Mouse (Mus musculus): ENCODE measurements around the gene Drosha. TPM values are rescaled to one million over a fixed set of nuclear protein-coding genes. Genes with fewer than 3 reads are reported as not detected.
A peak's percentile ranks its signal among the peaks of the same experiment; 100 is the strongest.

The Drosha gene
- polyA plus RNA-seq, 1 experiment from 2014 or later: 44.7 TPM

DNA sequence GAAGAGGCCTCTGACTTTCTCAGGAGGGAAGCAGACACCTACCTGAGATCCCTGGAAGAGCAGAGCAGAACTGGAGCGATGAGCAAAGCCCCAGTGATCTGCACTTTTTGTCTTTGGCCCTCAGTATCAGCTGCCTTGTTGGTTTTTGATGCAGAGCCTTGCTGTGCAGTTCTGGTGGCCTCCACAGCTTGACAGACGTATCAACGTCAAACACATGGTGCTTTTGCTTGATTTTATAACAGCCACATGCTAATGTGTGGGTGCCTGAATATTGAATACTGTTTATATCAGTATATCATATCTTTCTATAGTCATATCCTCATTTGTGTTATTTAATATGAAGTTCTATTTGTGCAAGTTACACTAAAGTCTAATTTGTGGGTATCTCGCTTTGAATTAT lies 19.5 kb upstream of the Drosha start:
- H3K4me3 ChIP-seq (replicated peaks): no peak overlapping the region
- 77% methylated on average over 4 of the region's 4 CpGs for WGBS
- ATAC-seq (replicated peaks; ENCODE audit: low FRiP score): no peak

GRCm38 (mm10) chr15:12807088-12807487 lies 17.5 kb upstream of the Drosha start:
- no peaks in the 10 kb centered on the region for H3K9me3 ChIP-seq (replicated peaks)
- H3K36me3 ChIP-seq: peaks cover 57% of the 10 kb centered on the region
- no peak for ATAC-seq (replicated peaks; ENCODE audit: low FRiP score)
- H3K27me3 ChIP-seq: no peaks in the 10 kb centered on the region
- no peak overlapping the region for H3K4me3 ChIP-seq (replicated peaks)
- H3K9ac ChIP-seq: no peak overlapping the region
- 84% methylated on average over 10 of the region's 10 CpGs for WGBS
- H3K4me1 ChIP-seq: peaks cover 4% of the 10 kb centered on the region; the same call in 1 of the 2 replicates
- no peak overlapping the region for H3K4me2 ChIP-seq
- no peak overlapping the region for H3K27ac ChIP-seq

More for the DNA sequence above, 19.5 kb upstream of the Drosha start:
- Histone ChIP-seq H3K9ac (no peak overlapping the region), H3K36me3 (peaks cover 37% of the 10 kb centered on the region), H3K9me3 (replicated peaks) (no peaks in the 10 kb centered on the region), H3K27me3 (no peaks in the 10 kb centered on the region), H3K27ac (no peak overlapping the region), H3K4me2 (no peak overlapping the region), H3K4me1 (peaks cover 4% of the 10 kb centered on the region; the same call in 1 of the 2 replicates)

DNA sequence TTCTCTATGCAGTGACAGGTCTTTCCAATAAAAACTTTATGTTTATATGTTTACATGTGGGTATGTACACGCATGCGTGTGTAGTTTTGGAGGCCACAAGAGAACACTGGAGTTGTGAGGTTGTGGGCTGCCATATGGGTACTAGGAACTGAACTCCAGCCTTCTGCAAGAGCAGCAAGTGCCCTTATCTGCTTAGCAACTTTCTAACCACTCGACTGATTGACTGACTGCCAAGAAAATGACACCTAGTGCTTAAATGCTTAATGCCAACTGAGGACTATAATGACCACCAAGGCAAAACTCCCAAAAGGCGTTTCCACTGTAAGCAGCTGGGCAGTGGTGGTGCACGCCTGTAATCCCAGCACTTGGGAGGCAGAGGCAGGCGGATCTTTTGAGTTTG lies 15.3 kb upstream of the Drosha start:
- no peak for ATAC-seq (replicated peaks; ENCODE audit: low FRiP score)
- Histone ChIP-seq H3K27me3 (no peaks in the 10 kb centered on the region), H3K36me3 (peaks cover 78% of the 10 kb centered on the region), H3K9me3 (replicated peaks) (no peaks in the 10 kb centered on the region), H3K27ac (no peak overlapping the region), H3K4me1 (no peaks in the 10 kb centered on the region), H3K4me3 (replicated peaks) (no peak overlapping the region), H3K4me2 (no peak overlapping the region), H3K9ac (no peak overlapping the region)
- WGBS: 90% methylated on average over 6 of the region's 6 CpGs

- WGBS: 93% methylated on average over 11 of the region's 11 CpGs
- Histone ChIP-seq H3K9me3 (replicated peaks) (no peaks in the 10 kb centered on the region), H3K27me3 (no peaks in the 10 kb centered on the region), H3K36me3 (peaks cover 95% of the 10 kb centered on the region), H3K4me3 (replicated peaks) (no peak overlapping the region), H3K4me1 (no peaks in the 10 kb centered on the region), H3K9ac (no peak overlapping the region), H3K27ac (no peak overlapping the region), H3K4me2 (no peak overlapping the region)
- ATAC-seq (replicated peaks; ENCODE audit: low FRiP score): no peak
Observed at GRCm38 (mm10) chr15:12812646-12813045, 12.0 kb upstream of the Drosha start.

DNA sequence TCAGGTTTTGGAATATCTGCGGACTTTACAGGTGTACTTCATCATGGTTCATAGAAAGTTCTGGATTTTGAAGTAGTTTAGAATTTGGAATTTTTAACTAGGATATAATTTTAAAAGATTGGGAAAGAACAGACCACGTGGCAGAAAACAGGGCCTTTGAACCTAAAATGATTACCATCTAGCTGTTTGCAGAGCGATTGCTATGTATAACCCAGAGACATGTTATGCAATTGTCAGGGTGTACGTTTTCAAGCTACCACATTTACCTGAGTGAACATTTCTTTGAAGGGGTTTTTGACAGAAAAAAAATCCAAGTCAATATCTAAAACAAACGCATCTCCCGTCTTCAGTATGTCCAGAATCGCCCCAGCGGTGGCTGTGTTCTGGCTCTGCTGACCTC lies 7.0 kb upstream of the Drosha start:
- ATAC-seq (replicated peaks; ENCODE audit: low FRiP score): no peak
- no peaks in the 10 kb centered on the region for H3K27me3 ChIP-seq
- 95% methylated on average over 8 of the region's 8 CpGs for WGBS
- H3K27ac ChIP-seq: no peak overlapping the region
- no peak overlapping the region for H3K4me3 ChIP-seq (replicated peaks)
- H3K9me3 ChIP-seq (replicated peaks): no peaks in the 10 kb centered on the region
- H3K4me2 ChIP-seq: no peak overlapping the region
- H3K36me3 ChIP-seq: peaks cover 92% of the 10 kb centered on the region
- H3K4me1 ChIP-seq: no peaks in the 10 kb centered on the region
- no peak overlapping the region for H3K9ac ChIP-seq

DNA sequence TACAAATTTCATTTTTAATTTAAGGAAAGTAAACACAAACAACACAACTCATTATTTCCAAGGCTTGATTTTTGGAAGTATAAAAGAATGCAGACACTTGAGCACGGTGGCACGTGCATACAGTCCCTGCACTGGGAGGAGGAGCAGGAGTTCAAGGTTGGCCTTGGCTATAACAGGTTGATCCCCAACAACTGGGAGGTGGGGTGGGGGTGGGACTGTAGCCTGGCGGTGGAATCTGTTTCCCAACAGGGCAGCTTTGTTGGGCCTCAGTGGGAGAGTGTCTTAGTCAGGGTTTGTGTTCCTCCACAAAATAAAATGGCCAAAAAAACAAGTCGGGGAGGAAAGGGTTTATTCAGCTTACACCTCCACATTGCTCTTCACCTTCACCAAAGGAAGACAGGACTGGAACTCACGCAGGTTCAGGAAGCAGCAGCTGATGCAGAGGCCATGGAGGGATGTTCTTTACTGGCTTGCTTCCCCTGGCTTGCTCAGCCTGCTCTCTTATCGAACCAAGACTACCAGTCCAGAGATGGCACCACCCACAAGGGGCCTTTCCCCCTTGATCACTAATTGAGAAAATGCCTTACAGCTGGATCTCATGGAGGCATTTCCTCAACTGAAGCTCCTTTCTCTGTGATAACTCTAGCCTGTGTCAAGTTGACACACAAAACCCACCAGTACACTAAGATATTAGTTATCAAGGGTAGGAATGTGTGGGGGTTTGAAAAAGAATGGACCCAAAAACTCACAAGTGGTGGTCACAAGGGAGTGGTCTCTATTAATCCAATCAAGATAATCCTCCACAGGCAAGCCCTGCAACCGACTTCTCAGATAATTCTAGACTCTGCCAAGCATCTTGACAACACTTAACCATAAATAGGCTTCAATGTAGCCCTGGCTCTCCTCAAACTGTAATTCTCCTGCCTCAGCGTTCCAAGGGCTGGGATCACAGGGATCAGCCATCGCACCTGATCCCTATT lies 1.9 kb upstream of the Drosha start:
- Histone ChIP-seq H3K9ac (no peak overlapping the region), H3K27me3 (no peaks in the 10 kb centered on the region), H3K9me3 (replicated peaks) (no peaks in the 10 kb centered on the region), H3K36me3 (peaks cover 57% of the 10 kb centered on the region), H3K27ac (no peak overlapping the region), H3K4me1 (peaks cover 24% of the 10 kb centered on the region), H3K4me2 (no peak overlapping the region; the same call in 1 of the 2 replicates), H3K4me3 (replicated peaks) (peak overlapping the region; percentile 95; the same call in 1 of the 2 replicates)
- ATAC-seq (replicated peaks; ENCODE audit: low FRiP score): no peak
- 83% methylated on average over 9 of the region's 9 CpGs for WGBS

DNA sequence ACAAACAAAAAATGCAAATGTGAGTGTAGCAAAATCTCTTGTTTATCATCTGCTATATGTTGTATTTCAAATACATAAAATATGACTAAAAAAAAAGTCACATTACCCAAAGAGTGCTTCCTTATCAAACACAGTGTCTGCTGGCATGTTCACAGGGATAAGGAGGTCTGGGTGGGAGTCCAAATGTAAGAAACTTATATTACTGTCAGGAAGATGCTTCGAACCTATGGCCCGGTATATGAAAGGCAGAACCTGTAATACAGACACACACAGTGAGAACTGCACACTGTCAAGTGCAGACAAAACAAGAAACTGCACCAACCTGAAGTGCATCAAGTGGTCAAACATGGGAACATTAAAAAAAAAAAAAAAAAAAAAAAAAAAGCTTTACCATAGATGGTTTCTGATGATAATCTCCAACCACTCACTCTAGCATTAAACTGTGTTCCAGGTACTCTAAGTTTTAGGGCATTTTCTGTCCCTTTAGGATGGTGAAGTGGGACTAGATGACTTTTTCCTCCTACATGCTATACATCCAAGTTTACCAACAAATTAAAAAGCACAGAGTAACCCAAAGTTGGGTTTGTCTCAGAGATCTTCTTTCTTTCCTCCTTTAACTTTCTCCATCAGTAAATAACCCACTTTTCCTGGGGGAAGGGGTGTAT lies 1.0 kb upstream of the Drosha start:
- 93% methylated on average over 2 of the region's 2 CpGs for WGBS

DNA sequence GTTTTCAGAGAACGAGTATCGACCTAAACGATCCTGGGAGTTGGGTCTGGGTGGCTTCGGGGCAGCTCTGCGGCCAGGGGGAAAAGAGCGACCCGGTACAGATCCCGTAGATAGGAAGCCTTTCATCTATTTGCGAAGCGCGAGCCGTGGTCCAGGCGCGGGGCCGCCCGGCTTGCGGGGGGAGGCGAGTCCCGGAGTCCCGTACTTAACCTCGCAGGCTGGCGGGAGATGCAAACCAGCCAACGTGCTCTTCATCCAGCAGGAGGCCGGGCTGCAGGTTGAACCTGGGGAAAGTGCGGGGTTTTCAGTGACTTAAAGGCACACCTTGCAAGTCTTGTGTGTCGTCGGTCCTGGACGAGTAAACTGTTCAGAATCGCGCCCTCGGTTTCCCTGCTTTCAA lies 350 bp downstream of the Drosha start:
- 0% methylated on average over 31 of the region's 31 CpGs for WGBS
- Histone ChIP-seq H3K4me1 (peaks cover 24% of the 10 kb centered on the region), H3K27me3 (no peaks in the 10 kb centered on the region), H3K9me3 (replicated peaks) (no peaks in the 10 kb centered on the region), H3K4me2 (peak overlapping the region; percentile 70), H3K27ac (peak overlapping the region; percentile 70), H3K4me3 (replicated peaks) (peak overlapping the region; percentile 95), H3K36me3 (peaks cover 57% of the 10 kb centered on the region), H3K9ac (peak overlapping the region; percentile 80)
- ATAC-seq (replicated peaks; ENCODE audit: low FRiP score): no peak; the same call in 1 of the 2 replicates

More for the DNA sequence above, 1.0 kb upstream of the Drosha start:
- ATAC-seq (replicated peaks; ENCODE audit: low FRiP score): no peak
- Histone ChIP-seq H3K4me2 (peak overlapping the region; percentile 67), H3K27me3 (no peaks in the 10 kb centered on the region), H3K36me3 (peaks cover 57% of the 10 kb centered on the region), H3K27ac (peak overlapping the region; percentile 83; the same call in 1 of the 2 replicates), H3K9me3 (replicated peaks) (no peaks in the 10 kb centered on the region), H3K4me3 (replicated peaks) (peak overlapping the region; percentile 95), H3K9ac (peak overlapping the region; percentile 92), H3K4me1 (peaks cover 24% of the 10 kb centered on the region)

DNA sequence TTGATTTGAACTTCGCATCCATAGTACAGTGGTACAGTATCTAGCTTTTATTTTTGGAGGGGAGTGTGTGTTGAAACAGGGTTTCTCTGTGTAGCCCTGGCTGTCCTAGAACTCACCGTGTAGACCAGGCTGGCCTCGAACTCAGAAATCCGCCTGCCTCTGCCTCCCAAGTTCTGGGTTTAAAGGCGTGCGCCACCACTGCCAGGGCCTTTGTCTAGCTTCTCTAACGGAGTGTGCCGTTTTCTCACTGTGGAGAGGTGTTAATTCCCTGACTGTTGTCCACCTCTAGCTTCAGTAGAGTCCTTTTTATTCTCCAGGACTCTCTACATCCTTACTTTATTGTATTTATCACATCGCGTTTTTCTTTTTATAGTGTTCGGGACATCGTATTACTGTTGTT lies 793 bp downstream of the Drosha start:
- no peak overlapping the region for H3K27ac ChIP-seq
- H3K9ac ChIP-seq: peak overlapping the region; percentile 80
- peaks cover 24% of the 10 kb centered on the region for H3K4me1 ChIP-seq
- H3K27me3 ChIP-seq: no peaks in the 10 kb centered on the region
- WGBS: 48% methylated on average over 12 of the region's 12 CpGs
- no peak for ATAC-seq (replicated peaks; ENCODE audit: low FRiP score)
- H3K9me3 ChIP-seq (replicated peaks): no peaks in the 10 kb centered on the region
- H3K36me3 ChIP-seq: peaks cover 55% of the 10 kb centered on the region
- H3K4me2 ChIP-seq: peak overlapping the region; percentile 70
- peak overlapping the region; percentile 95 for H3K4me3 ChIP-seq (replicated peaks)

- ATAC-seq (replicated peaks; ENCODE audit: low FRiP score): no peak
- peaks cover 66% of the 10 kb centered on the region for H3K36me3 ChIP-seq
- no peaks in the 10 kb centered on the region for H3K27me3 ChIP-seq
- no peak overlapping the region for H3K4me2 ChIP-seq
- H3K4me3 ChIP-seq (replicated peaks): no peak overlapping the region
- H3K9ac ChIP-seq: no peak overlapping the region
- H3K4me1 ChIP-seq: peaks cover 16% of the 10 kb centered on the region
- H3K9me3 ChIP-seq (replicated peaks): no peaks in the 10 kb centered on the region
- 90% methylated on average over 3 of the region's 3 CpGs for WGBS
- H3K27ac ChIP-seq: no peak overlapping the region
Observed at GRCm38 (mm10) chr15:12829878-12830277, 5.3 kb downstream of the Drosha start.

- Histone ChIP-seq H3K36me3 (peaks cover 80% of the 10 kb centered on the region), H3K4me1 (no peaks in the 10 kb centered on the region), H3K9ac (no peak overlapping the region), H3K4me2 (no peak overlapping the region), H3K4me3 (replicated peaks) (no peak overlapping the region), H3K27me3 (no peaks in the 10 kb centered on the region), H3K27ac (no peak overlapping the region), H3K9me3 (replicated peaks) (no peaks in the 10 kb centered on the region)
- 98% methylated on average over 4 of the region's 4 CpGs for WGBS
- no peak for ATAC-seq (replicated peaks; ENCODE audit: low FRiP score)
Observed at GRCm38 (mm10) chr15:12832599-12832998, 8.0 kb downstream of the Drosha start.

- no peaks in the 10 kb centered on the region for H3K4me1 ChIP-seq
- no peak for ATAC-seq (replicated peaks; ENCODE audit: low FRiP score)
- no peak overlapping the region for H3K4me3 ChIP-seq (replicated peaks)
- no peaks in the 10 kb centered on the region for H3K9me3 ChIP-seq (replicated peaks)
- H3K27me3 ChIP-seq: no peaks in the 10 kb centered on the region
- WGBS: 95% methylated on average over 31 of the region's 31 CpGs
- H3K27ac ChIP-seq: no peak overlapping the region
- no peak overlapping the region for H3K4me2 ChIP-seq
- H3K9ac ChIP-seq: no peak overlapping the region
- H3K36me3 ChIP-seq: peaks cover 80% of the 10 kb centered on the region
Observed at GRCm38 (mm10) chr15:12833385-12833784, 8.8 kb downstream of the Drosha start.

Measured in kidney, embryonic 15.5 days (tissue).